Mouse (Mus musculus): ENCODE results near the gene Btg4.

- TF ChIP-seq CTCF (IDR thresholded peaks at IDR 0.05; ENCODE audit: low read depth) (no peak), EP300 (optimal IDR thresholded peaks at IDR 0.05) (no peak)
Measured at GRCm38 (mm10) chr9:51168698-51169097, 108.0 kb downstream of the Btg4 start.
